Mouse (Mus musculus) small intestine, adult 2 months (tissue): ENCODE results near the gene Fyn.

ENCODE experiments used
- CTCF ChIP-seq: fragments of 200-500 bp; IDR thresholded peaks from 2 replicates; pipeline ENCODE4 v1.5.1; 2012; ENCODE audit warnings: low read depth, mild to moderate bottlenecking, control low read depth, inconsistent platforms, low read length, moderate library complexity, mixed read lengths; ENCODE audit not compliant: insufficient replicate concordance, insufficient read length; ENCODE audit errors: extremely low read depth
- POLR2A ChIP-seq: fragments of 200-500 bp; IDR thresholded peaks from 2 replicates; pipeline ENCODE4 v1.6.1; 2012; ENCODE audit warnings: low read depth, mild to moderate bottlenecking, control low read depth, inconsistent platforms, low read length, moderate library complexity

GRCm38 (mm10) chr10:39395544-39395943 lies 26.9 kb downstream of the Fyn start:
- TF ChIP-seq CTCF = no peak
- no peak for TF ChIP-seq POLR2A
